Mouse (Mus musculus): ENCODE results near the gene Sertad2.

DNA sequence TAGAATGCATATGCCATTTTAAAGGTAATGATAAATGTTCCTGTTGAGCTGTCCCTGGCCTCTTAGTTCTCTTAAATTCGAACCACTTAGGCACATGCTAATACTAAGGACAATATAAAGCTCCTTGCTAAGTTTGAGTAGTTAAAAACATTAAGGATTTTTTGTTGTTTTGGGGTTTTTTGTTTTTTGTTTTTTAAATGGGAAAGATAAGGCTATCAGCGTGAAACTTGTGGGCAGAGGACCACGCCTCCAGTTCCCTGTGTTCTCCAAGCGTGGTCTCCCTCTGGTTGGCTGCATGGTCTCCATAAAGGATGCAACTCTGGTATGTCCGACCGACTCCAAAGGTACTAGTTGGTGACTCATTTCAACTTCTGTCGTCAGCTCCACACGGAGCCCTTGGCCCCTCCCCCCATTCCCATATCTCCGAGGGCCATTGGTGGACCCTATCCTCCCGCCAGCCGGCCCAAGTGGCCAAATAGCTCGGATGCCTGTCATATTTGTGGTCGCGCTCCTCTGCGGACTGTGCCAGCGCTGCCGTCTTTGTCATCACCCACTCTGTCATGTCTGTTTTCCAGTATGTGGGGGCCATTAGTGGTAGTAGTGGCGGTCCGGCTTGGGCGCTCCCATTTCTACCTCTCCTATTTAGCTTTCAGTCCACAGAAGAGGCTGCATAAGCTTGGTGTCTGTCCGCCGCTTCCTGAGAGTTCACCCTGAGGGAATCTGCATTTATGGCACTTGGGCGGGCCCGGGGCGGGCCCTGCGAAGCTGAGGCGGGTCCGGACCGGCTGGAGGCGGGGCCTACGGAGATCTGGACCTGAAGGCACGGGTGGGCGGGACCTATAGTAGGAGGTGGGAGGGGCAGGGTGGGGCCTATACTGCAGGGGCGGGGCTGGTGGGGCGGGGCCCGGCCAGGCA, 88.2 kb downstream of the Sertad2 start:
- no peak for TF ChIP-seq TAL1 (IDR thresholded peaks at IDR 0.05; ENCODE audit: low read length)
- no peak for TF ChIP-seq GATA1 (IDR thresholded peaks at IDR 0.05; ENCODE audit: low read length)
